Mouse (Mus musculus) small intestine, adult 2 months (tissue): ENCODE results near the gene Cat.

ENCODE experiments used
- CTCF ChIP-seq: fragments of 200-500 bp; IDR thresholded peaks from 2 replicates; pipeline ENCODE4 v1.5.1; 2012; ENCODE audit warnings: low read depth, mild to moderate bottlenecking, control low read depth, inconsistent platforms, low read length, moderate library complexity, mixed read lengths; ENCODE audit not compliant: insufficient replicate concordance, insufficient read length; ENCODE audit errors: extremely low read depth
- POLR2A ChIP-seq: fragments of 200-500 bp; IDR thresholded peaks from 2 replicates; pipeline ENCODE4 v1.6.1; 2012; ENCODE audit warnings: low read depth, mild to moderate bottlenecking, control low read depth, inconsistent platforms, low read length, moderate library complexity

GRCm38 (mm10) chr2:103449813-103450212 is 35.1 kb downstream of the Cat start:
- TF ChIP-seq CTCF: no peak
- TF ChIP-seq POLR2A: no peak
